Mouse (Mus musculus) megakaryocyte progenitor cell, adult 5-6 weeks (primary cell): ENCODE results near the gene Dtd1. TPM values are rescaled to one million over a fixed set of nuclear protein-coding genes. Genes with fewer than 3 reads are reported as not detected.
A peak's percentile ranks its signal among the peaks of the same experiment; 100 is the strongest.

ENCODE experiments used
- ATAC-seq: replicated peaks from 2 replicates; pipeline ENCODE4 v1.8.0; 2016; ENCODE audit warnings: mild to moderate bottlenecking, moderate TSS enrichment, inconsistent platforms; ENCODE audit not compliant: poor library complexity
- total RNA-seq, 2 experiments: library from RNA; stranded (forward) in 1 of 2; stranded (reverse) in 1 of 2; fragments of 157-497, 149-512 nt in 1 of 2; fragments of 200-1000 nt in 1 of 2; gene quantifications; 2 replicates each; pipeline versions ENCODE4 v1.2.3 to v1.2.4; 2015 to 2017

The Dtd1 gene
- total RNA-seq, 2 experiments from 2014 or later = 34.1 to 59.8 TPM

DNA sequence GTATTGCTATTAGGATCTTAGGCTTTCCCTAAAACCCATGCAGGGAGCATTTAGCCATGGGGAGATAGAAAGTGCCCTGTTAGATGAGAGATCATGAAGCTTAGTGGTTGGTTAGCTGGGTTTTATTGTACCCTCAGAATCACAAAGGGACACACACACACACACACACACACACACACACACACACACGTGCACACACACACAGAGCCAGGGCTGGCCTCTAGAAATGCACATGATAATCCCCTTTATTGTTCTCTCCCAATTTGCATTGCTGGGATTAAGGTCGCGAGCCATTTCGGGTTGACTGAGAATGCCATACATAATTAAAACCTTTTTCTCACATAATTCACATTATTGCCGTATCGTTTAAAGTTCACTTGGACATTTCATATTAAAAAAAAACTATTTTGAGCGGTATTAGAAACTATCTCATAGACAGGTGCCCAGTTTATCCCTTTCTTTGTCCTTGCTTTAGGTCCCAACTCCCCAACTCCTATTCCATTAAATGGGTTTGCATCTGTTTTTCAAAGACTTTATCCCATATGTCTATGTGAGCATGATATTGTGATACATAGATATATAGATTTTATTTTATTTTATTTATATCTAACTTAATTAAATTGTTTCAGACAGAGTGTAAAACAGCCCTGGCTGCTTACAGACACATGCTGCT lies 164.6 kb downstream of the Dtd1 start:
- ATAC-seq = no peak

DNA sequence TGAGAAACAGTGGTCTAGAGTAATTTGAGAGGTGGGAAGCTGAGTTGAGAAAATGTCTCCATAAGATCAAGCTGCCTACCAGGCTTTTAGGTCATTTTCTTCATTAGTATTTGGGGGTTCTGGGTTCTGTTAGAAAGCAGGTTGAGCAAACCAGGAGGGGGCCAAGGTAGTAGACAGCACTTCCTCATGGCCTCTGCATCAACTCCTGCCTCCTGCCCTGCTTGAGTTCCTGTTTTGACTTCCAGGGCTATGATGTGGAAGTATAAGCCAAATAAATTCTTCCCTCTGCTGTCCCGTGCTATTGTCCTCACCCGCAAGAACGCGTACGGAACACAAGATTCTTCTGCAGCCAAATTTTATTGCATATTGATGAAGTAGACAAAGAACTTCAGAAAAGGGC lies 165.5 kb downstream of the Dtd1 start:
- peak; percentile 70 for ATAC-seq

DNA sequence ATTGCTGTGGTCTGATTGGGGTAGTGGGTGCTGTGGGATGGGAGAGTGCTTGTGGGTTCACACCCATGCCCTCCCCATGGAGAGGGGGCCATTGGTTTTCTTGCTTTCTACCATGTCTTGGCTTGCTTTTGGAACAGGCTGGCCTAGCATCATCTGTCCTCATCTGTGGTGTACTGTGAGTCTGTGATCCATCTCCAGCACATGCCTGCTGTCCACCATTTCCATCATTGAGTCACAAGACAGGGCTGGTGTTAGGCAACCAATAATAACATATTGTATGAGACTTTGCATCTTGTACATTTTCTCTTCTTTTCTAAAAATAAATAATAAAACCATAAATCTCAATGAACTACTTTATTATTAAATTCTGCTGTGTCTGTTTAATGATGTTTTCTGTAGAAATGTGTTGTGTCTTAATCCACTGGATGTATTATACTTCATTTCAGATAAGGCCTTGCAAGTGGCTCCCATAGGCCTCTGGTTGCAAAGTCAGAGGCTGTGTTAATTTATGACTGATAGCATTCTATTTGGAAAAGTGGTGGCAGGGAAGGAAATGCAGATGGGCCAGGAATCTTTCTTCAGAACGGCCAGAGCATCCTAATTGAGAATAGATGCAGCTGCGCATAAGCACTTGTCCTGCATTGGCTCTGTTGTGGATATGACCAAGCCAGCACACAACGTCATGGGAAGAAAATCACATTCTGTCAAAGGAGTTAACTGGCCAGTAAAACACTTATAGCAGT lies 168.8 kb downstream of the Dtd1 start:
- no peak for ATAC-seq

DNA sequence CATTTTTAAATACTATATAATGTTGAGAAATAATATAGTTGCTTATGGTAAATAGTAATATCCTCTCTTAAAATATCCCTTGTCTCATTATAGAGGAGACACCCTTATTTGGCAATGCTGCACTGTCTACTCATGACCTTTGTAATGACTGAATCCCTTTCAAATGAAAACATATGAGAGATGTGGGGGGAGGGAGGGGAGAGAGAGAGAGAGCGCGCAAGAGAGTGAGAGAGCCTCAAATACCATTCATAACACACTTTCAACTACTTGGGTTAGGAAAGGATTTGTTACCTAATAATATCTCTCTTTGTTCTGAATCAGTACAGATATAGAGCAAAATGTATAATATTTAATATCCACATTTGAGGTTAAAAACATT lies 169.4 kb downstream of the Dtd1 start:
- ATAC-seq = no peak

DNA sequence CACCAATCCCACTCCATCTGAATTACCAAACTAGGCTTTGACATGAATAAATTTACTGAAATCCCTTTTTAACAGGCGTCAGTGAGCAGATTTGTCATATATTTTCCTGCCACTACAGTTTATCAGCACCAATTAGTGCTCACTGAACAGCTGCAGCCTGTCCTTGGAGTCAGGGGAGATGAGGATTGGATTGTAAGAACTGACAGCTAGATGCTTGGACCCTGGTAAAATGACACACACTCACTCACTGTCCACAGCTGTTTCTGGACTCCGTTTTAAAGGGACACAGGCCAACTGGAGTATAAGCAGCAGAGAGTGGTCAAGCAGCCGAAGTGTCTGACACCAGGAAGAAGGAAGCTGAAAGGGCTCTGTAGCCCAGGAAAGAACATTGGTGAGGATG lies 169.9 kb downstream of the Dtd1 start:
- no peak for ATAC-seq

DNA sequence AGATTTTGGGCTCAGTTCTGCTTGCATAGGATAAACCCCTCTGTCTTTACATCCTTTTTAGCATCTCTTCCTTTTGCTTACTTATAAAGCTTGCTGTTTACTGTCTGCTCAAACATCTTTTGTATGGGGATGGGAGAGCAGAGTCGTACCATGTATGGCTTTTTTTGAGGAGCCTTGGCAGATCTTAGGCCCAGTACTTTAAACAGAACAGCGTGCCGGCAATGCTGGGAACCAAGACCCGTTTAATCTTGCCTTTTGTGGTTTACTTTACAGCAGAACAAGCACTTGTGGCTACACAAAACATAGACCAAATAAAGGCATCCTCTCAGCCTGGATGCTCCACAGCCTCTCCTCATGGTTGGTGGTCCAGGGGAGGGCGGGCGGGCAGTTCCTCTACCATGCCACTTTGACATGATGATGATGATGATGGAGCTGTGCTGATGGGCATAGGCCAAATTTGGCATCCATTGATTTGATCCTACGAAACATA lies 170.8 kb downstream of the Dtd1 start:
- ATAC-seq = no peak

DNA sequence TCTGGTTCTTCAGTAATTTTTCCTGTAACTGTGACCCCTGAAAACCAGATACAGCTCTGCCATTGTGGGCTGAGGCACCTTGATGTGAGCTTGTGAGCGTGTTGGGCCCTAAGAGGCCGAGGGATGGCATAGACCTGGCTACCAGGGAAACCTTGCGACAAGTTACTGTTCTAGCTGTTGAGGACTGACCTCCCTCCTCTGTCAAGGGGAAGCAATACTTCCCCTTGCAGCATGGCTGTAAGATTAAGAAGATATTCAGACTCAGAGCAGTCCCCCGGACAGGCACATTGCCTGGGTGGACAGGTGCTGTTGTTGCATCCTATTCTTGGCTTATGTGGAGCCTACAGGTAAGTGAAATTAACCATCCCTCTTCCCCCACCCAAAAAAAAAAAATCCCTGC lies 172.1 kb downstream of the Dtd1 start:
- ATAC-seq = peak; percentile 48; the same call in 1 of the 2 replicates

DNA sequence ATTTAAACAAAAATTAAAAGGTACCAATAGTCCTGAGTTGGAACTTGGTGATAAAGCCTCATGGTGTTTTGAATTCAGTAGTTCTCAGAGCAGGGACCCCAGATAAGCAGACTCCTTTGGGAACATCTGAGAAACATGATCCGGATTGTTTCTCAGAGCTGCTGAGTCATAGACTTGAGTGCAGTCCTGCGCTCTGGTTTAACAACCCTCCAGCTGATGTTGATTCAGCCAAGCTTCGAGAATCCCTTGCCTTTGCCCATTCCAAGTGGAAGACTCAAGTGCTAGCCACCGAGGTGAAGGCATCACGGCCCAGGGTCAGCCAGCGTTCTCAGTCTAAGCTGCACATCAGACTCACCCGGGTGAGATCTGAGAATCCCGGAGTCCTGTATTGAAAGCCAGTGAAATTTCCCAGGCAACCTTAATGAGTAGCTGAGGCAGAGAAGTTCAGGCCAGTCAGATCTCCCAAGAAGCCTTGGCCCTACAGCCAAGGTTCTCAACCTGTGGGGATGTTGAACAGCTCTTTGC lies 175.0 kb downstream of the Dtd1 start:
- no peak for ATAC-seq

DNA sequence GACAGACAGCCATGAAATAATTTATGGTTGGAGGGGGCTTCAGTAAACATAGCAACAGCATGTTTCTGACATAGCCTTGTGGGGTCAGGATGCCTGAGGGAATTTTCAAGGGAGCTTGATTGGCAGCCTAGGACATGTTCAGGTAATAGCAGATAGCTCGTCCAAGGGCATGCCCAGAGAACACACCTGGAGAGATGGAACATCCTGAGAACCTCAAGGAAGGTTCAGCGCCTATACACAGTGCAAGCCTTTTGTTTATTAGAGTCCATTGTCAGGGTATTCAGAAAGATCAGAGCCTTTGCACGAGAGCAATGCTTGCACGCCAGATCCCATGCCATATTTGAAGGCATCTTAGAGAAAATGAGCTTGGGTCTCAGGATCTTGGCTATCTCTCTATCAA lies 175.9 kb downstream of the Dtd1 start:
- no peak for ATAC-seq

DNA sequence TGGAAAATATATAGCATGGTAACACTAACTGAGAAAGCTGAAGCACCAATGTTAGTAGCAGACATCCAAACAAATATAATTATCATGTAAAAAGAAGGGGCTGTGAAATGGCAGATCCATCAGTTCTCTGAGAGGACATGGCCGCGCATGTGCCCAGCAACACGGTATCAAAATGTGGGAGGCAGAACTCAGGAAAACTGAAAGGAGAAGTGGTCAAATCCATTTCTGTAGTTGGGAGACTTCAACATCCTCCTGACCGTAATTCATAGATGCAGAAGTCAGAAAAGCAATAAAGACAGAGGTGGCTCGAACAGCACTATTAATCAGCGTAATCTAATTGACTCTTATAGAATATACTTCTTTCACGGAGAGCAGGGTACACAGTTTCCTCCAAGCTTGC lies 179.6 kb downstream of the Dtd1 start:
- peak; percentile 63; the same call in 1 of the 2 replicates for ATAC-seq

DNA sequence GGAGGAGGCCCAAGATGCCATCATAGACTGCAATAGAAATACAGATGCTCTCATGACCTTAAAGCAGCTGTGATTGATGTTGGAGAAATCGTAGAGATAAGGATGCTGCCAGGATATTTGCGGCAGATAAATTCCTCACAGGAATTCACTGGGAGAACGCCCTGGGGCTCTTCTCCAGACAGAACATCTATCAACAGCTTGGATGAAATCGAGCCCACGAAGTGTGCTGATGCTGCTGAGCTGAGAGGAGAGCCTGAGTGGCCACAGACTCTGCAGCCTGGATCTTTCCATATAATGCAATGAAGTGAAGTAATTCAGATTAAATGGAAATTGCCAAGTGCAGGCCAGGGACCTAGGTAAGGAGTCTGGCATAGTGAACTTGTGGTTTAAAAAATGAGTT lies 181.0 kb downstream of the Dtd1 start:
- ATAC-seq = no peak

DNA sequence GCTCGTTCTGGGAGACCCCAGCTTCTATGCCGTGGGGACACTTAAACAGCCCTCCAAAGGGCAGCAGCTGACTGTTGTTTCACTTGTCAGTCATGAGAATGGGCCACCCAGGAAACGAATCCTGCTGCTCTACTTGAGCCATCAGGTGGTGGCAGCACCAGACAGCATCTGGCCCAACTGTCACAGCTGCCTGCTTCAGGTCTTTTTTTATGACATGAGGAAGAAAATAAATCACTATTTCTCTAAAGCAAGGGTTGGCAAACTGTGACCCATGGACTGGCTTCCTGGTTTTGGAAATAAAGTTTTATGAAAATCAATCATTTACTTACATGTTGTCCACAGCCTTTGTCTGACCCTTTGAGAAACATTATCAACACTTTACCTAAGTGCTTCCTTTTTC lies 182.2 kb downstream of the Dtd1 start:
- ATAC-seq = no peak

DNA sequence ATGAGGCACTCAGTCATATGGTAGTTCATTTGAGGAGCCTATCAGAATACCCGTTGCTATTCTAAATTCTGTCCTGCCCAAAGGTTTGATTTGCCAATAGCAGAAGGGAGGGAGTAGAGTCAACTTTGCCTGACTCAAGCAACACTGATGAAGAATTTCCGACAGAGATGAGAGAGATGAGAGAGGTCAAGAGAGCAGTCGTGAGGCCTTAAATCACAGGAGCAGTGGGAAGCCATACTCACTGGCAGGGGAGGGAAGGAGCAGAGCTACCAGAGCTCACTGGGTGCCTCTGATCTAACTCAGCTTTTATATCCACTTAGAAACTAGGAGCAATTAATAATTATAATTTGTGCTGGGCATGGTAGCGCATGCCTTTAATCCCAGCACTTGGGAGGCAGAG lies 182.8 kb downstream of the Dtd1 start:
- no peak for ATAC-seq

DNA sequence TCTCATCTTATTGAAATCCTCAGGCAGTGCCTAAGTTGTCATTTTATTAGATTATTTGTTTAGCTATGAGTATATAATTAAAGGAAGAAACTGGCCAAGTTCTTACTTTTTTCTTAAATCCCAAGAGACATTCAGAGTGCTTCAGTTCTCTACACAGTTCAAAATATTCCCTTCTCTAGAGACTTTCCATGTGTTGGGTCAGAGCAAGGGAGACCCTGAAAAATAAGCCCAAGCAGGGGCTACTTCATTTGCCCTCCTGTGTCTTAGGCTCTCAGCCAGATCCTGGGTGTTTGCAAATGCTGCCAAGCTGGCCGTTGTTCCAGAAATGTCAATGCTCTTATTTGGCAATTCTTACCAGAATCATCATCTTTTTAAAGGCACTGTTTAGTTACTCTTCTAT lies 183.5 kb downstream of the Dtd1 start:
- ATAC-seq = no peak

DNA sequence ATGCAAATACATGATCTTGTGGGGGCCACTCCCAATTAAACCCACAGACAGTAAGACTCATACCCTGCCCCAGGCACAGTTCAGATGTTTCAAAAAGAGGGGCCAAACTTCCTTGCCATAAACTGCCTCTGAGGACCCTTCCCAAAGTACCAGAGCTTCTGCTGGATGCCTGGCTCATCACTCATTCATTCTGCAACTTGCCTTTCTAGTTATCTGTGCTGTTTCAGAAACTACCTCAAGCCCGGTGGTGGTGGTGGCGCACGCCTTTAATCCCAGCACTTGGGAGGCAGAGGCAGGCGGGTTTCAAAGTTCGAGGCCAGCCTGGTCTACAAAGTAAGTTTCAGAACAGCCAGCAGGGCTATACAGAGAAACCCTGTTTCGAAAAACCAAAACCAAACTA lies 184.1 kb downstream of the Dtd1 start:
- no peak for ATAC-seq

DNA sequence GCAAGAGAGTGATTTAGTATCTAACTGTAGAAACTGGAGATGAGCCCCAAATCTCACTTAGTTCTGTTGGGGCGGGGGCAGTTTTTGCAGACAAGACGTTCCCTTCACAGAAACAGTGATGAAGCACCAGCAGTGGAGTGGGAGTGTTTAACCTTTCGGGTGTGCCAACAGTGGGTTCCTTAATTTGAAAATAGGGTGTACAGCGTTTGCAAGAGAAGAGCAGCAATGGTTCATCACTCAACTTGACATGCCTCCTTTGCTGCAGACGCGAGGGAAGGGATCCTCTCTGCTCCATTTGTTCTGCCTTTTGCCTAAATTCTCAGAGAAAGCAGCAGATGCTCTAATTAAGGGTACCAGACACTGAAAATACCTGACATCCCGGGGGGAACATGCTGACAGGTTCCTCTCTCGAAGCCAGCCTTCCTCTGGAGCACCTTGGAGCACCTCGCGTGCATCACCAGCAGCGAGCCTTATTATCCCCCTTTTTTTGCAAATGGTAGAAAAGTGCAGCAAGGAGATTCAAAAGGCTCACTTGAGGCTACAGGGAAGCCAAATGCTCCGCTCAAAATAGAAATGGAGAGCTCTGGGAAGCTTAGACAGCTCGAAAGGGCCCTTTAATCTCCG lies 192.1 kb downstream of the Dtd1 start:
- no peak for ATAC-seq

DNA sequence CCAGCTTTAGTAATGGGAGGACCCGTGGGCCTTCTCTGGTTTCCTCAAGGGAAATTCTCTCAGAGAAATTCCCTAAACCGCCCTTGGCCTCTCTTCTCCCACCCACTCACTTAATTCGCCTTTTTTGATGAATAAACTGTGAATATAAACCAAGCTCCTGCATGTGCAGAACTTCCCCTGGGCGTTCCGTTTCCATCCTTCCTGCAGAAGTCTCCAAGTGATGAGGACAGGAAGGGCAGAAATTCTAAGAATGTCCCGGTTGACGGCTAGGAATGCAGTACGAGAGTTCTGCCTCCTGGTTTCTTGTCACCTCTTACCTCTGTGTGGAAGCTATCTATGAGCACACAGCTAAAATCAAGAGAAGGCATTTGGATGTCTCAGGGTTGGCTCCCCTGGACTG lies 197.8 kb downstream of the Dtd1 start:
- ATAC-seq = no peak

DNA sequence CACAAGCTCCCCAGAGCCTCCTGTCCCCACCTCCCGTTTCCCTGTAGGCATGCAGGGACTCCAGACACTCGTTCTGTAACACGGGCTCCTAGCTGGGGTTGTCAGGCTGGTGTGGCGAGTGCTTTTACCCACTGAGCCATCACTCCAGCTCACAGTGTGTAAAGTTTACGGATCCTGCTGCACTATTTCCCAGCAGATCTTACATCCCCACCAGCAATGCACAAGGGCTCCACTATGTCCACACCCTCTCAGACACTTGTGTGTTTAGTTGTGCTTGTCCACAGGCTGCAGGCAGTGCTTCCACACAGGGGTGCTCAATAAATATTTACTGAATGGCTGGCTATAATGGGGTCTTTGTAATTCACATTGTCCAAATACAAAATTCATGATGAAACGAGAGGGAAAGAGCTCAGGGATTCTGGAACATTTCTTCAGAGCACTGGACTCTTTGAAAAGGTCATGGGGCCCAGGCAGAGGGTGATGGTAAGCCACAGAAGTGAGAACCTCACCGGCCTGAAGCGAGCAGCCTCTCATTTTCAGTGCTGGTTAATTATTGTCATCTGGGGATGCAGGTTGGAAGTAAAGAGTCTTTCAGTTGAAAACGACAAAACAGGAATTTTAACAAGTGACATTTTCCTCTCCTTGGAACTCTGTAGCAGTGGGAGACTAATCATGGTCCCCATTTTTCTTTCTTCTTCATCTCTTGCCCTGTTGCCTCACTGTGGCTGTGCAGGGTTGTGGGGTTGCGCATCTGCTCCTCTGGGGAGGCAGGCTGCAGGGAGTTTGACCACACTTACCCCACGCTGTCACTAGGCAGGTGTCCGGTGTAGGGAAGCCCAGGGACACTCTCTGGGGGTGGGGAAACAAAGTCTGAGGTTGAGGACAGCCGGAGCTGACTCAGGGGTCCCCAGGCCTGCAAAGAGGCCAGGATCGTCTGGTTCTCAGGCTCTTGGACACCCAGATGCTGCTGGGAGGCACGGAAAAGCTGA lies 208.4 kb downstream of the Dtd1 start:
- no peak for ATAC-seq
